Mouse (Mus musculus) embryonic facial prominence, embryonic 10.5 days (tissue): ENCODE results near the gene Tmem63a. TPM values are rescaled to one million over a fixed set of nuclear protein-coding genes. Genes with fewer than 3 reads are reported as not detected.
"Not testable (repeated sequence)": the region's sequence is repeated elsewhere in the genome, so short reads cannot be mapped to it uniquely, and the experiment has no call there.

Experiments
- DNase-seq: peaks from one replicate; pipeline ENCODE4 v3.0.0-alpha.2; 2017; ENCODE audit warnings: low spot score
- H3K27ac ChIP-seq: fragments of 300-500 bp; sonication (generic); replicated peaks from 2 replicates; pipeline ENCODE4 v1.5.1; 2016; ENCODE audit warnings: mild to moderate bottlenecking
- H3K27me3 ChIP-seq: fragments of 300-500 bp; sonication (generic); replicated peaks from 2 replicates; pipeline ENCODE4 v1.6.1; 2016; ENCODE audit warnings: low read depth, mild to moderate bottlenecking; ENCODE audit not compliant: poor library complexity, severe bottlenecking
- H3K36me3 ChIP-seq: fragments of 300-500 bp; sonication (generic); replicated peaks from 2 replicates; pipeline ENCODE4 v1.6.1; 2016; ENCODE audit warnings: mild to moderate bottlenecking, moderate library complexity
- H3K4me1 ChIP-seq: fragments of 300-500 bp; sonication (generic); 2 replicates; pipeline ENCODE4 v1.6.1; 2016
- H3K4me3 ChIP-seq: fragments of 300-500 bp; sonication (generic); 2 replicates; pipeline ENCODE4 v1.5.1; 2016; ENCODE audit warnings: mild to moderate bottlenecking, moderate library complexity
- H3K9me3 ChIP-seq: fragments of 300-500 bp; sonication (generic); 2 replicates; pipeline ENCODE4 v1.6.1; 2016; ENCODE audit warnings: mild to moderate bottlenecking
- WGBS: fragments of 180-500 bp; shearing (Covaris S2); methylation state at CpG from one replicate; pipeline ENCODE4 v1.1.7; 2016; 5-methylcytosine and 5-hydroxymethylcytosine counted together
- polyA plus RNA-seq: library from polyadenylated mRNA; unstranded; fragments of >200 nt; fragmentation: Nextera tagmentation; extraction: Ambion mirVana; gene quantifications from 2 replicates; pipeline ENCODE4 v1.2.1, GENCODE M21; 2016

The Tmem63a gene
- polyA plus RNA-seq, 1 experiment from 2014 or later, result 4.3 TPM

DNA sequence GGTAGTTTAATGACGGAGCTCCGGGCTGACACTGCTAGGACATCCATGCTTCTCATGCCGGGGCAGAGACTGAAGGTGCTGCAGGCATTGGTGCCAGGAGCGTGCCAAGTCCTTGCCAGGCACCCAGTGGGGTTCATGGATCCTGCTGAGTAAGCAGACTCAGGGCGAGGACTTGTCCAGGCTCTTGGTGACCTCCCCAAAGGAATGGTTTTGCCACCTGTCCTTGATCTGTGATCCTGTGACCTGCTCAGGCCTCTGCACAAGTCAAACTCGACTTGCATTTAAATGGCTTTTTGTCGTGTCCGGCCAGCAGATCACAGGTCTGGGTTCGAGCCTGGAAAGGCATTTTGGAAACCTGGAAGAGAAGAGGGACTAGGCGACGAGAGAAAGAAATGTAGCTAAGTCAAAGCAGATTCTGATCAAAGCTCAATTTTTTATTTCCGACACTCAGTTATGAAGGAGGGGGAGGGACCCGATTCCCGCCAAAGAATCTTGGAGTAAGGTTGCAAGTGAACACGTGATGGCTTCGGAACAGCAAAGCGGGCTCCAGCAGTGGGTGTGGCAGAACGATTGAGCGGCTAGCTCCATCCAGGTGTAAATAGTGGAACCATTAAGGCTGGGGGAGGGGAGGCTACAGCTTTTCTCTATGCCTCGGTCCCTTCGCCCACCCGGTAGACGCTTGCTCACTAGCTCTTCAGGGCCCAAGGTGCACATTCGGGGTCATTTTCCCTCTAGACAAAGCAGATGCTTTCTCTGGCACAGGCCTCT is 37.5 kb downstream of the Tmem63a start:
- Histone ChIP-seq H3K4me3 (no peak overlapping the region), H3K27me3 (no peaks in the 10 kb centered on the region), H3K27ac (no peak overlapping the region), H3K9me3 (no peaks in the 10 kb centered on the region), H3K4me1 (no peaks in the 10 kb centered on the region), H3K36me3 (no peaks in the 10 kb centered on the region)
- DNase-seq, result no peak
- 83% methylated on average over 24 of the region's 24 CpGs for WGBS

DNA sequence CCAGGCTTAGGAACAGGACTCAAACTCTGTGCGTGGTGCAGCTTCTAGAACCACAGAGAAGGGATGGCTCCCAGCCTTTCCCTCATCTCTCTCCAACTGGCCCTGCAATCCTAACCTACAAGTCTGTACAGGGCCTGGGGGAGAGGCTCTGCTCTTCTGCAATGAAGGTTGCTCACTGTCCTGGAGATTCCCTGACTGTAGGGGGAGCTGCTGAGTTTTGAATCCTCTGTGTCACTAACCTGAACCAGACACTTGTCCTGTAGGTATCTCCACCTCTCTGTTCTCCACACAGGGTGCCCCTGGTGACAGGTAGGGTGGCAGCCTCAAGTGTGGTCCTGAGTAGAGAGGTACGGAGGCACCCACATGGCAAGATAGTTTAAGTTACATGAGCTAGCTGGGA is 38.3 kb downstream of the Tmem63a start:
- DNase-seq, result no peak
- Histone ChIP-seq H3K4me3 (no peak overlapping the region), H3K36me3 (no peaks in the 10 kb centered on the region), H3K27ac (no peak overlapping the region), H3K4me1 (no peaks in the 10 kb centered on the region), H3K27me3 (no peaks in the 10 kb centered on the region), H3K9me3 (no peaks in the 10 kb centered on the region)
- WGBS, result 68% methylated on average over 2 of the region's 2 CpGs

DNA sequence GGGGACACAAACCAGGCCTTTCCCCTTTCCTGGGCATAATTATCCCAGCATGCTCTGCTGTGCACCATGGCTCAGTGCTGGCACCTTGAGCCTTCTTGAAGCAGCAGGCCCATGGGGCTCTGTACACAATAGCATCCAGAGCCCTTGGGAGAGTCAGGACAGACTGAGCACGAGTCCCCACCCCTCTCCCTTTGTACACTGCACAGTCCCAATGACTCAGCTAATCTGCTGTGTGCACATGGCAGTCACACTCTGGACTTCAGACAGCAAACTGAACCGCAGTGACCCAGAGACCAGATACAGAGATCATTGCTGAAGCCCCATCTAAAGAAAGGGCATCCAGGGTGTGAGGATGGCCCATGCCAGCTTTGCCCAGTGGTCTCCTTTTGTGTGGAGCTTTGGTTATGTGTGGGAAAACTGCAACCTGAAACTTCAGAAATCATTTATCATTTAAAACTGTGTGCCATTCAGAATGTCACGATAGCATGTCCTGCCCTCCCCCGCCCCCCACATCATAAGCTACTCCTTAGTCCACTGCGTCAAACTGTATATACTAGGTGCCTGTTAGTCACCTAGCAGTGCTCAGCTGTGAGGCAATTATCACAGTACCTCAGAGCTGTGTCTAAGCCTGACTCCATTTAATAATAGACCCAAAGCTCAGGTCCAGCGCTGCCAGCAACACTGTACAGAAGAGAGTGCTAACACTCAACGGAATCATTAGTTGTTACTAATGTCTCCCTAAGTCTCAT is 39.3 kb downstream of the Tmem63a start:
- H3K4me1 ChIP-seq, H3K27me3 ChIP-seq, H3K36me3 ChIP-seq, DNase-seq, H3K4me3 ChIP-seq, H3K27ac ChIP-seq, H3K9me3 ChIP-seq: not testable (repeated sequence)
- 83% methylated on average over 7 of the region's 7 CpGs for WGBS

DNA sequence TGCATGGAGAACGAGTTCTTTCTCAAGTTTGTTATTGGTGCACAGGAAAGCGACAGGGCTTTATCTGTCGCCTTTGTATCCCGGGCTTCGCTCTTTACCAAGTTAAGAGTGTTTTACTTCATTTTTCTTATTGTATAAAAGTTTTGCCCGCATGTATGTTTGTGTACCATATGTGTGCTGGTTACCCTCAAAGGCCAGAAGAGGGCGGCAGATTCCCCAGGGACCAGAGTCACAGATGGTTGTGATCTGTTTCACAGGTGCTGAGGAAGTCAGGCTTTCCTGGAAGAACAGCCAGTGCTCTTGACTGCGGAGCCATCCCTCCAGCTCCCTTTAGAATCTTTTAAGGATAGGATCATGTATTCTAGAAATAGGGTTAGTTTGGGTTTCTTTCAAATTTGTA is 44.6 kb downstream of the Tmem63a start:
- 90% methylated on average over 8 of the region's 8 CpGs for WGBS
- Histone ChIP-seq H3K27ac (no peak overlapping the region), H3K27me3 (no peaks in the 10 kb centered on the region), H3K4me1 (0 out of 2 replicates have a peak, but pooled peaks cover 2% of the 10 kb centered on the region), H3K36me3 (no peaks in the 10 kb centered on the region), H3K4me3 (no peak overlapping the region), H3K9me3 (no peaks in the 10 kb centered on the region)
- no peak for DNase-seq

DNA sequence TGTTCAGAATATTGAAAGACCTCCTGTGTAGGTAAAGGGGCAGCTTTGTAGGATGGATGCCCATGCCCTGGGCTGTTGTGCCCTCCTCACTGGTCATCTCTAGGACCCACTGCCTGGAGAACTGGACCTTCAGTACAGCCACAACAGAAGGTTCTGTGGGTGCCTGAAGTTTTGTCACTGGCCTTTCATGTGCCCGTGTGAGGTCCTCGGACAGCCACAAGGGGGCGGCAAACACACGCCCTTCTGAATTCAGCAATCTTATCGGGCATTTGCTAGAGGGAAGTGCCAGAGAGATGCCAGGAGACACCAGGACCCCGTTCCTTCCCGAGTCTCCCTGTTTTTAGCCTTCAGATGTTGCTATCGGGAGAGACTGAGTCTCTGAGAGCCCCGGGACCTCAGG is 45.6 kb downstream of the Tmem63a start:
- H3K27ac ChIP-seq, result no peak overlapping the region
- H3K4me3 ChIP-seq, result no peak overlapping the region
- H3K36me3 ChIP-seq, result no peaks in the 10 kb centered on the region
- no peaks in the 10 kb centered on the region for H3K9me3 ChIP-seq
- 3% methylated on average over 9 of the region's 9 CpGs for WGBS
- 0 out of 2 replicates have a peak, but pooled peaks cover 2% of the 10 kb centered on the region for H3K4me1 ChIP-seq
- no peaks in the 10 kb centered on the region for H3K27me3 ChIP-seq
- DNase-seq, result peak; percentile 82

DNA sequence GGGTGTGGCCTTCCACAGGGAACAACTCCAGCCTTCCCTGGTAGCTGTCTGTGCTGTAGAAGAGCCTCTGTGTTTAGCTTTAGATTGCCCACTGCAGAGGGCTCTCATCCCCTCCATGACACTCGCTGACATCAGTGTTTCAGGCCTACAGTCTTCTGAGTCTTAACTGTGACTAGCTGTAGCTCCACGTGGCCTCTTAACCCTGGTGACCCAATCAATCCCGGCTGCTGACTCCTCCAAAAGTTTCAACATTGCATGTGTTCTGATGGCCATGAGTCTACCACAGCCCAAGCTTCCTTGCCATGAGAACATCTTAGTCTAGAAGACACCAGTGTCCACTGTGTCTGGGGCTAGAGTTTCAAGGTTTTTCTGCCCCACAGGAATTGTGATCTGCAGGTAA is 48.5 kb downstream of the Tmem63a start:
- 61% methylated on average over 3 of the region's 3 CpGs for WGBS
- H3K27me3 ChIP-seq, result no peaks in the 10 kb centered on the region
- no peak overlapping the region for H3K27ac ChIP-seq
- DNase-seq, result no peak
- H3K4me3 ChIP-seq, result no peak overlapping the region
- no peaks in the 10 kb centered on the region for H3K36me3 ChIP-seq
- H3K4me1 ChIP-seq, result 0 out of 2 replicates have a peak, but pooled peaks cover 2% of the 10 kb centered on the region
- H3K9me3 ChIP-seq, result no peaks in the 10 kb centered on the region

DNA sequence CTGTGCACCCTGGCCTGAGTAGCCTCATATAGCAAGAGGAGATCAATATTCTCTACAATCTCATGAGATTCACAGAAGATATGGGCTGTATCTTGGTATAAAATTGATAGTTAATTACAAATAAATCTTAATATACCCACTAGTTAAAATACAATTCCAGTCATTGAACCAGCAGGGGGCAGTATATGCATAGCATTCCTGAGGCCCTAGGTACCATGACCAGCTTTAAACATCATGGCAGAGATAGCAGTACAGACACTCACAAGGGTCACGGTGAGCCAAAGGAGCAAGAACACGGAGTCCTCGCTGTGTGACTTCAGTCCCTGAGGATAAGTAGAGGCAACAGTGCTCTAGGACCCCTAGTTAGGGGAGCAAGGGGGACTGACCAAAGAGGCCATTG is 50.0 kb downstream of the Tmem63a start:
- H3K4me3 ChIP-seq, result no peak overlapping the region
- no peaks in the 10 kb centered on the region for H3K27me3 ChIP-seq
- peak; percentile 34 for DNase-seq
- H3K36me3 ChIP-seq, result no peaks in the 10 kb centered on the region
- 67% methylated on average over 3 of the region's 3 CpGs for WGBS
- 0 out of 2 replicates have a peak, but pooled peaks cover 2% of the 10 kb centered on the region for H3K4me1 ChIP-seq
- no peak overlapping the region for H3K27ac ChIP-seq
- H3K9me3 ChIP-seq, result no peaks in the 10 kb centered on the region

DNA sequence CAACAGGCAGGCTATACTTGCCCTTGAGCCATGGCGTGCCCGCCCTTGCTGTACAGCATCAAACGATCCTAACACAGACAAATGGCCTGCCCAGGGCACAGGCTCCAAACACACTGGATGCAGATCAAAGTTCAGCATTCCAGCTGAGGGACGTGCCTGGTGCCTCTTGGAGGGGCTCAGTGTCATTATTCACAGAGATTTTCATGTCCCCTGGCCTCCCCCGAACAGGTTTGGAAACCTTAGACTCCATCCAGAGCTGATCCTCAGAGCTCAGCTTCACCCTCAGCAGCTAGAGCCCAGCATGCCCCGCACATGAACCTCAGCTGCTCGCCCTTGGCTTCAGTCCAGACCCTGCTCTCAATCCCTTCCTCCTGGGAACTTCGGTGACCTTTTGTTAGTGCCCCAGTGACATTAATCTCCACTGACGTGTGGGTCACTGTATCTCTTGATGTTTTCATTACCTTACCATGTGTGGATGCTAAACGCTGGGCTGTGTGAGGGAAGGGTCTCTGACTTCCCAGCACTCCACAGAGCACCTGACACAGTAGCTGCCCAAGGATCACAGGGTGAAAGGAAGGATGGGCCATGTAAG is 58.5 kb downstream of the Tmem63a start:
- peak; percentile 40 for DNase-seq
- no peaks in the 10 kb centered on the region for H3K9me3 ChIP-seq
- H3K36me3 ChIP-seq, result no peaks in the 10 kb centered on the region
- WGBS, result 46% methylated on average over 10 of the region's 10 CpGs
- no peaks in the 10 kb centered on the region; the same call in 1 of the 2 replicates for H3K27me3 ChIP-seq
- no peak overlapping the region for H3K27ac ChIP-seq
- H3K4me1 ChIP-seq, result peaks cover 21% of the 10 kb centered on the region
- no peak overlapping the region for H3K4me3 ChIP-seq

DNA sequence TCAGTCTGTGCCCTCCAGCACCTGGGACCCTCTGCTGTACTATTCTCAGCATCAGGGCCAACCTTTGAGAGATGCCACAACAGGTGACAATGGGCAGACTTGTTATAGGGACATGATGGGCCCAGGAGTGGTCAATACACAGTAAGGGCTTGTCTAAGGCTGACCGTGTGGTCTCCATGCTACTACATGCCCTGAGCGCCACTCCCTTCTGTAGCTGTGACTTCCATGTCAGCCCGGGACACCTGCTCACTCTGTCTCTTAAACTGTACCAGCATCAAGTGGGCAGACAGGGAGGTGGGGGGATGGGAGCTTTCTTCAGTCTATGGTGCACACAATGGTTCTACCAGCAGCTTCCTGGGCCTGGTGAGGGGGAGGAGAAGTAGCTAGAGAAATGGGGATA is 59.1 kb downstream of the Tmem63a start:
- DNase-seq, result no peak
- Histone ChIP-seq H3K4me3 (no peak overlapping the region), H3K27ac (no peak overlapping the region), H3K9me3 (no peaks in the 10 kb centered on the region), H3K27me3 (no peaks in the 10 kb centered on the region; the same call in 1 of the 2 replicates), H3K4me1 (peaks cover 21% of the 10 kb centered on the region), H3K36me3 (no peaks in the 10 kb centered on the region)
- 88% methylated on average over 3 of the region's 3 CpGs for WGBS

DNA sequence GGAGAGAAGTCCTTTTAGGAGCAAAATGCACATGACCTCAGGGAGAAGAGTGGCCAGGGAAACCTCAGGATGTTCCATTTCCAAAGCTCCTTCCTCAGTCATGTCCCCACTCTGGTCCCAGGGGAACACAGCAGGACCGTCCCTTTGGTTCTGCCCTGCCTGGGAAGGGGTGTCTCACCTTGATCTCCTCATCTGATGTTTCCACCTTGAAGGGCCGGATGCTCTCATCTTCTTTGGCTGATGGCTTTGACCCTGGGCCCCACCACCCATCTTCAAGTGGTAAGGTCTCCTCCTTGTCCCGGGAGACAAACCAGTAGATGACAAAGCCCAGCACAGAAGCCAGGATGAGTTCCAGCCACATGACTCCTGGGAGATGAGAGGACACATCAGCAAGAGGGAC is 59.5 kb downstream of the Tmem63a start:
- no peak for DNase-seq
- H3K27me3 ChIP-seq, result no peaks in the 10 kb centered on the region; the same call in 1 of the 2 replicates
- H3K27ac ChIP-seq, result no peak overlapping the region
- H3K36me3 ChIP-seq, result no peaks in the 10 kb centered on the region
- peaks cover 21% of the 10 kb centered on the region for H3K4me1 ChIP-seq
- H3K4me3 ChIP-seq, result no peak overlapping the region
- no peaks in the 10 kb centered on the region for H3K9me3 ChIP-seq
- WGBS, result 88% methylated on average over 3 of the region's 3 CpGs

DNA sequence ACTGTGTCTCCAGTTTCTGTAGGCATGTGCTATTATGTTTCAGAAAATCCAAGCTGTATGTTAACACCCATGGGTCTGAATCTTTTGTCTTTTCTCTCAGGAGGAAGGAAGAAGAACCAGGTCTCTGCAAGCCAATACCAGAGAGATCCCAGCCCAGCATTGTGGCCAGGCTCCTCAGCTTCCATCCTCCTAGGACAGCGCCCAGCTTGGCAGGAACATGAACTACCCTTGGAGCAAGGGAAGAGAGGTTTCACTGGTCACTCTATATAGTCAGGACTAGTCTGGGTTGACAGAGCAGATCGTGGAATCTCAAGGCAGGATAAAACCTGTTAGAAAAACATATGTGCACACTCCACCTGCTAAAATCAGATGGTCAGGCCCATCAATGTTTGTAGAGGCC is 61.6 kb downstream of the Tmem63a start:
- no peak overlapping the region for H3K4me3 ChIP-seq
- no peak for DNase-seq
- H3K27ac ChIP-seq, result no peak overlapping the region
- H3K36me3 ChIP-seq, result no peaks in the 10 kb centered on the region
- H3K27me3 ChIP-seq, result no peaks in the 10 kb centered on the region
- WGBS, result 82% methylated on average over 2 of the region's 2 CpGs
- H3K9me3 ChIP-seq, result no peaks in the 10 kb centered on the region
- peaks cover 21% of the 10 kb centered on the region for H3K4me1 ChIP-seq

DNA sequence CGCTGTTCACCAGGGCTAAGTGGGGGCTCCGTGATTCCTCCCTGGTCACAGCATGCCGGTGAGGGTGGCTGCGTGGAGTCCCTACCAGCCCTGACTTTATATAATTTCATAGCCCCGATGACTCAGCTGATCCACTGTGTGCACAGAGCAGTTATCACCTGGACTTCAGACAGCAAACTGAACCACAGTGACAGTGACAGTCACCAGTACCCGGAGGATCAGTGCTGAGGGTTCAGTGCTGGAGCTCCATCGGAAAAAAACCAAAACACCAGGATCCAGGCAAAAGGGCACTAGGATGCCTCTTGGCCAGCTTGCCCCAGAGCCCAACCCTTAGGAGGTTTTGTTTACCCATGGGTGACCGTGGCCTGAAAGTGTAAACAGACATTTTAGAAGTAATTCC is 63.2 kb downstream of the Tmem63a start:
- no peaks in the 10 kb centered on the region for H3K9me3 ChIP-seq
- H3K36me3 ChIP-seq, result no peaks in the 10 kb centered on the region
- H3K27ac ChIP-seq, result no peak overlapping the region
- peaks cover 14% of the 10 kb centered on the region for H3K4me1 ChIP-seq
- H3K27me3 ChIP-seq, result no peaks in the 10 kb centered on the region
- no peak for DNase-seq
- no peak overlapping the region for H3K4me3 ChIP-seq
- 86% methylated on average over 8 of the region's 8 CpGs for WGBS
